Mouse (Mus musculus) gastrocnemius, postnatal 36 days (tissue): ENCODE measurements around the gene Yipf1. TPM values are rescaled to one million over a fixed set of nuclear protein-coding genes. Genes with fewer than 3 reads are reported as not detected.
"Not testable (repeated sequence)": the region's sequence is repeated elsewhere in the genome, so short reads cannot be mapped to it uniquely, and the experiment has no call there.

ENCODE experiments used
- DNase-seq, 2 experiments: peaks; one replicate each; pipeline ENCODE4 v3.0.0; 2022
- intact Hi-C: fragments of 180-260 bp; cut with DNase I; formaldehyde crosslinking; loops from one replicate; pipeline ENCODE4 v1.15.1; 2025
- total RNA-seq, 2 experiments: library from RNA; stranded (reverse); gene quantifications; 2 replicates each; pipeline ENCODE4 v1.2.3; 2021

Yipf1 gene
- total RNA-seq, 2 experiments from 2014 or later: 7.6 to 8.3 TPM

DNA sequence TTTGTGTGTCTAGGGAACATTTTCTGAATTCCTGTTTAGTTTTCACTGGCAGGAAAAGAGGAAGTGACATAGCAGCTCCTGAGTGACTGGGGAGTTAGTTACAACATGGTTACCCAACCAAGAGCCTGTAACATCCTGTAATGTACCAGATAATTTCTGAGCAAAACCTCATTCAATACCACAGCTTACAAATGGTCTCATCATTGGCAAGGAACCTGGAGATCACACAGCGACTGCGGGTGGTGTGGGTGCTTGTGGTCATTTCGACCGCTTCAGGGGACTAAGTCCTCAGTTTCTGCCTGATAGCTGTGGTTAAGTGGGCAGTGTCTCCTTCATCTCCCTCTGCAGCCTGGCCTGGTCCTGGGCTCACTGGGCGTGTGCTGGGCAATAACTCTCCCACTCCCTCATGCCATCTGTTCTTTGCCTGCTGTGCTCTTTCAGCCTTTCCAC lies 50.1 kb downstream of the Yipf1 start:
- no peak for DNase-seq
- intact Hi-C loops: no loop called here

DNA sequence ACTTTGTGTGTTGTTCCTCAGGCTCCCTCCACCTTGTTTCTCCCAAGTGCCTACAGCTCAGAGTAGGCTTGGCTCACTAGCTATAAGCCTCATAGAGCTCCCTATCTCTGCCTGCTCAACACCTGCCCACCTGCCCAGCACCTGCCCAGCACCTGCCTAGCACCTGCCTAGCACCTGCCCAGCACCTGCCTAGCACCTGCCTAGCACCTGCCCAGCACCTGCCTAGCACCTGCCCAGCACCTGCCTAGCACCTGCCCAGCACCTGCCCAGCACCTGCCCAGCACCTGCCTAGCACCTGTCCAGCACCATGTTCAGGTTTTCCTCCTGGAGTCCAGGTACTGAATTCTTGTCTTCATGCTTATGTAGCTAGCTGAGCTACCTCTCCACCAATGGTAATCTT lies 52.2 kb downstream of the Yipf1 start:
- intact Hi-C loops, DNase-seq: not testable (repeated sequence)

DNA sequence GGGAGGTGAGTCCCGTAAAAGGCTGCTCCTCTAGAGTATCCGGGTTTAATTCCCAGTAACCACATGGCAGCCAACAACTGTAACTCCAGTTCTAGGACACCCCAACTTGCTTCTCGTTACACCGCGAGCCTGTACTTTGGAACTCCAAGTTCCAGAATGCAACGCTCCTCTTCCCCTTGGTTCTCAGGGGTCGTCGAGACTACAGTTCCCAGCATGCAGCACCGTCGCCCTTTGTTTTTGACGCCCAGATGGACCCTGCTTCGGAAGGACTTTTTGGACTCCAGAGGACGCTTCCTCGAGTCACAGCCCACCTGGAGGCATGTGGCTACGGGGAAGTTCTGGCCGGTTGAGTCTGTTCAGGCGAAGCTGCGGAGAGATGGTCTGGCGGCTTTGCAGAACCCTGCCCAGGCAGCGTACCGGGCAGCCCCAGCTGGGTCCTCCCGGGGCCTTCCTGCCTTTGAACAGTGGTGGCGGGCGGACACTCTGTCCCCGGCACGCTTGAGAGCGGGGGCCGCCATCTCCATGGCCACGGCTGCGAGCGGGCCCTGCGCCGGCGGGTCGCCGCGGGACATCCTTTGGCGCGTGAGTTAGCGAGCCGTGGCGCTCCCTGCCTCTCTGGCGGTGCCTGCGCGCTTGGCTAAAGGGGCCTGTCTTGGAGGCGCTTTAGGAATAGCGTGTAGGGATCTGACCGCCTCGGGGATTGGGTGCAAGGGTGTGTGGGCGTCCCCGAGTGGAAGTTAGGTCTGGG lies 53.6 kb downstream of the Yipf1 start, which contains the start of gene Ndc1:
Gene Ndc1, plus strand, starts transcription at position 218 of the 748 bp plus-strand sequence.
- intact Hi-C loops: no loop called here
- peak; percentile 72 to 82 for DNase-seq

DNA sequence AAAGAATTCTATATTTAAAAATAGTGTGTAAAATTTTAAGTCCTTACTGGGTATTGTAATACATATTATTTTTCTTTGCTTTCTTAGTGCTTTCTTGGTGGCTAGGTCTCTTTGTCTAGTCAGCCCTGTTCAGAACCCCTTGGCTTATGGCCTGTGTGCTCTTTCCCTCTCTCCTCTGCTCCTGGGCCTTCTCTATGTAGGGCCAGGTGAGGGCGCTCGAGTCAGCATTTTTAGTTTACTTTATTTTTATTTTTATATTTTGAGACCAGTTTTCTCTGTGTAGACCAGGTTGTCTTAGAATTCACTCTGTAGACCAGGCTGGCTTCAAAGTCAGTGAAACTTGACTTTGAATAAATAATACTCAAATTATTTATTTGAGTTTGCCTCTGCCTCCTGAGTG lies 58.1 kb downstream of the Yipf1 start:
- DNase-seq: no peak
- intact Hi-C loops: no loop called here

DNA sequence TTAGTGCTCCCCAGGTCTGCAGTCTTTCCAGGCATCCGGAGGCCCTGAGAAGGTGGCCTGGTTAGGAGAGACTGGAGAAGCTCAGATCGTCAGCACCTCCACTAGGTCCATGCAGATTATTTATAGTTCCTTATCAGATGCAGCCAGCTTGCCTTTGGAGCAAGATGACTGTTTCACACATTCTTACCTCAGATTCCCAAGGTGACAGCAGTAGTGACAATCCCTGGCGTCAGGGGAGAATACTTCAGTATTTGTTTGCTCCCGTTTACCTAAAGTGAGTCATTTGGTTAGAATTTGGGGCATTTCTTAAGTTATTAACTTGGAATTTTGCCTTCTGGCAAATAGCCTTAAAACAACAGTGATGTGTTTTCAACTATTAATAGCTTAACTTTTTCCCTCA lies 60.5 kb downstream of the Yipf1 start:
- DNase-seq: no peak
- intact Hi-C loops: no loop called here

DNA sequence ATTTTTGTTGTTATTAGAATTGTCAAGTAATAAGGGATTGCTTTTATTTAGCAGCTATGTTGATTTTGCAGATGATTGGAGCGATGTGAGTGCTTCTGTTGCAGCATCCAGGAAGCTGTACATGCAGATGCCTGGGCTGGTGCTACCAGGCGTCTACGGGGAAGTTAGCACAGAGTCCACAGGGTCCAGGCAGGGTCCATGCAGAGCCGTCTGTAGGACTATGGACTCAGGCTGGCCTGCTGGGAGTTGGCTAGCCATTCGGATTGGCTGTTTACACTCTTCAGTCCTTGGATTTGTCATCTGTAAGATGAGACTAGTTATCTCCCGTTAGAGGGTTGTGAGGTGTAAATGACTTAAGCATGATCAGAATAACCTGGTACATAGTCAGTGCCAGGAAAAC lies 64.8 kb downstream of the Yipf1 start:
- DNase-seq: no peak
- intact Hi-C loops: no loop called here

DNA sequence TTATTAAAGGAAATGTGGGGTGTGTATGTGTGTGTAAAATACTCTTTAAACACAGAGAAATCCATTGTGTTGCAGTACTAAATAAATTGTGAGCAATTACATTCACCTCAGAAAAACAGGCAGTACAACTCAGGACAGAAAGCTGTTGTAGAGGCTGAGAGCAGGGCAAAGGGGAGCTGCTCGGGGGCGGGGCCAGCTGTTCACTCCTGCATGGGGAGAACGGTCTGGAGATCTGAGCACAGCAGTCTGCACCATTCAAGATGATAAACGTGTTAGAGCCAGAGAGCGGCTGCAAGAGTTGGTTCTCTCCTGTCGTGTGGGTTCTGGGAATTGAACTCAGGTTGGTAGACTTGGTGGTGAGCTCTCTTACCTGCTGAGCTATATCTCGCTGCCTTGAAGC lies 66.7 kb downstream of the Yipf1 start:
- DNase-seq: no peak
- intact Hi-C loops: no loop called here

DNA sequence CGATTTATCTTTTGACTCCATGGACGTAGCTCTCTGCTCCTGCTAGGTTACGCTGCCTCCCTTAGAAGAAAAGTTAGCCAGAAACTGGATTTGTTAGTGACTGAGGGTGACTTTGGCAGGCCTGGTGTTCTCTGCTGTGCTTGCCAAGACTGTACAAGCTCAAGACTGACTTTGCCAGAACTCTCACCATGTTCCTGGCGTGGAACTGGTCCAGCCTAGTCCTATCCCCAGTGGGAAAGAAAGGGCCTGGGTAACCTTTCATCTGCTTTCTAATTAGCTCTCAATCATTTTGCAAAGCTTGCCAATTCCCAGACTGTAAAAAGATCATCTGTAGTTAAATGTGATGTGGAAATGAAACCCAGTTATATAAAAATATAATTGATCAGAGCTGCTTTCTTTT lies 72.9 kb downstream of the Yipf1 start:
- intact Hi-C loops: no loop called here

DNA sequence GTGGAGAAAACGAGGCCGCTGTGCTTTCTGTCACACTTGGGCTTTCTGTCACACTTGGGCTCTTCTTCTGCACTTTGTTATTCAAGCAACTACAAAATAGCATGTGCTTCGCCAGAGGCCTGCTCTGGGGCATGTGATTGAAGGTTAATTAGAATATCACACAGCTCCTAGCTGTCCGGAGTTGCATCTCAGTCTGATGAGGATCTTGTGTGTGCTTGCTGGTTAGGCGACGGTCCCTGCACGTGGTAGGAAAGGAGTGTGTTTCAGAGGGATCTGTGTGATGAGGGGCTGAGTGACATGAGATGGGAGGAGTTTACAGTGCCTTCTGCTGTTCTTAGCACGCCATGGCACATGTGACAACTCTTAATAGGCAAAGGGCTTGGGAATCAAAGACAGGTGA lies 73.3 kb downstream of the Yipf1 start:
- intact Hi-C loops: no loop called here
- DNase-seq: no peak

More for the DNA sequence above, 72.9 kb downstream of the Yipf1 start:
- no peak for DNase-seq

DNA sequence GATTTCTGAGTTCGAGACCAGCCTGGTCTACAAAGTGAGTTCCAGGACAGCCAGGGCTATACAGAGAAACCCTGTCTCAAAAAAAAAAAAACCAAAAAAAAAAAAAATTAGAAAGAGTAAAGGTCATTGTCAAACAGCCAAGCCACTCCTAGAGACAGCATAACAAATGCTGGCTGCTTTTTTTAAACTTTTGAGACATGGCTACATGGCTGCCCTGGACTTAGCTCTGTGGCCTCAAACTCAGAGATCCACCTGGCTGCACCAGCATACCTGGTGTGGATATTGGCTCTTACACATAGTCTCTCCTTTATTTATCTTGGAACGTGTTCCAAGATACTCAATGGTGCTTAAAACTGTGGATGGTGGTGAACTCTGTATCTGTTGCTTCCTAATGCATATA lies 74.1 kb downstream of the Yipf1 start:
- intact Hi-C loops: no loop called here
- DNase-seq: no peak

DNA sequence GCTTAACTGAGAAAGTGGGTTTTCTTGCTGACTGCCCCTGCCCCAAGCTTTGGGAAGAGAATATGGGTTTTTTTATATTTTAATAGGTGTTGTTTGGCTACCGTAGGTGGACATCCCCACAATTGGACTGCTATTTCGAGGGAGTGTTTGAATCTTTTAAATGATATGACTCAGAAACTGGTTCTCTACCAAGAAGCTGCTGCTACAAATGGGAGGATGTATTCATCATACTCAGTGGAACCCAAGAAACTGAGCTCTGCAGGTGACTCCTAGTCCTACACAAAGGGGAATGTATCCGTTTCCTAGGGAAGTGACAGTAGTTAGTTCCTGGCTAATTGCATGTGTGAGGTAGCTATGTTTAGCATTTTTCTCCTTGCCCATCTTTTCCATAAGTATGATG lies 75.2 kb downstream of the Yipf1 start:
- intact Hi-C loops: no loop called here
- DNase-seq: no peak

DNA sequence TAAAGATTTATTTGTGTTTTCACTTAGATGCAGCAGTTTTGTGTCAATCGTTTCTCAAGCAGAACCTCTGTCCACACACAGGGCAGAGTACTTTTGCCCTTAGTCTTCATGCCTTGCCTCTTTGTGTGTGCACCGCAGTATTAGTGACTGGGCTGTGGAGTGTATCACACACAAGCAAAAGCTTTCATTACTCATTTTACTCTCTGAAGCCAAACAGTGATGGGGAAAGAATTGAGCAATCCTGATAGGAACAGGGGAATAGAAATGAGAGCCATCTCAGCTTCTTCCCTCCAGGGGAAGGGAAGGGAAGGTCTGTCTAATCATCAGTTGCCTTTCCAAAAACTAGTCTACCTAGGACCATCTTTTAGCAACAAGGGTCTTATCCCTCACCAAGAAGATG lies 79.6 kb downstream of the Yipf1 start:
- intact Hi-C loops: no loop called here
- DNase-seq: no peak

Other genes starting within 250 kb of the Yipf1 start
- 10 to 100 TPM; 89.9 to 90.5 TPM for gene Mrpl37, start 247.5 kb upstream of the Yipf1 start, total RNA-seq
- gene Cyb5rl, start 247.4 kb upstream of the Yipf1 start, total RNA-seq: 10 to 100 TPM; 15.3 to 17.7 TPM
- gene Cdcp2, start 217.5 kb upstream of the Yipf1 start, total RNA-seq: not detected
- 10 to 100 TPM; 68.4 to 77.1 TPM for gene Tmem59, start 136.0 kb upstream of the Yipf1 start, total RNA-seq
- 10 to 100 TPM in 1 of 2 experiments, 1 to 10 TPM in 1; 9.6 to 10.4 TPM for gene Tceanc2, start 135.2 kb upstream of the Yipf1 start, total RNA-seq
- gene Ldlrad1, start 105.2 kb upstream of the Yipf1 start, total RNA-seq: not detected
- gene Lrrc42, start 60.8 kb upstream of the Yipf1 start, total RNA-seq: 1 to 10 TPM; 7.0 to 7.8 TPM
- 10 to 100 TPM; 10.4 to 10.6 TPM for gene Hspb11, start 60.8 kb upstream of the Yipf1 start, total RNA-seq
- gene Dio1, start 7.2 kb upstream of the Yipf1 start, total RNA-seq: not detected
- 1 to 10 TPM; 7.4 to 9.1 TPM for gene Ndc1, start 53.4 kb downstream of the Yipf1 start, total RNA-seq
- under 1 TPM; 0.20 to 0.23 TPM for gene Glis1, start 120.2 kb downstream of the Yipf1 start, total RNA-seq